Mouse (Mus musculus) small intestine, adult 2 months (tissue): ENCODE results near the gene Inpp5a.

Source experiments
- CTCF ChIP-seq: fragments of 200-500 bp; IDR thresholded peaks from 2 replicates; pipeline ENCODE4 v1.5.1; 2012; ENCODE audit warnings: low read depth, mild to moderate bottlenecking, control low read depth, inconsistent platforms, low read length, moderate library complexity, mixed read lengths; ENCODE audit not compliant: insufficient replicate concordance, insufficient read length; ENCODE audit errors: extremely low read depth
- POLR2A ChIP-seq: fragments of 200-500 bp; IDR thresholded peaks from 2 replicates; pipeline ENCODE4 v1.6.1; 2012; ENCODE audit warnings: low read depth, mild to moderate bottlenecking, control low read depth, inconsistent platforms, low read length, moderate library complexity

DNA sequence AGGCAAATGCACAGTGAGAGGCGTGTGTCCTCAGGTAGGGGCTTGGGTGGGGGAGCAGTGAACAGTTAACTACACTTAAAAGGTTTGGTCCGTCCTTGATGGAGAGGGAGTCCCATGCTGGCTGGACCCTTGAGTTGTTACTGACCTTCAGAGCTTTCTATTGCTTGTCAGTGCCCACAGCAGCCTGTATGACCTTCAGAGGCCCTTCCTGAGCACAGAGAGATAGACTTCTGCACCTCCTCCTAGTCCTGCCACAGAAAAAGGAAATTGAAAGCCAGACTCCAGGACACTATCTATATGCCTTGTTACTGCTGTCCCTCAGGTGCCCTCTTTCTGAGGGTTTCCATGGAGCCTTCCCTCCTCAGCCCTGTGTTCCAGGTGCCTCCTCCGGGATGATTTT, 49.7 kb upstream of the Inpp5a start:
- no peak for TF ChIP-seq CTCF
- TF ChIP-seq POLR2A: no peak
